ENCODE assay signal across 27 mouse cellular contexts in genomic region chr10:14306811-14307210, GRCm38 (mm10).
A peak's percentile ranks its signal among the peaks of the same experiment; 100 is the strongest.
DNase-seq lines count a peak whose midpoint lies in the region; ATAC-seq and TF ChIP-seq lines count a peak whose summit lies in the region.
"Had no signal": no experiment of that assay in that cellular context is flagged by ENCODE, and none has a peak within 500 bp of the region (broad histone marks: within the 10 kb centered on the region; RNA-seq: fewer than 3 reads in every experiment).

No protein-coding gene starts in this region.

- no peaks in the 10 kb centered on the region for H3K27me3 ChIP-seq in forebrain, embryonic 14.5 days (replicated peaks; ENCODE audit: control insufficient read depth, insufficient read depth, low read length)
- no peaks in the 10 kb centered on the region for H3K27me3 ChIP-seq in forebrain, embryonic 13.5 days
- no peaks in the 10 kb centered on the region for H3K27me3 ChIP-seq in lung, embryonic 14.5 days (ENCODE audit: insufficient read depth, low read length)
- H3K27me3 ChIP-seq: embryonic facial prominence, embryonic 13.5 days; heart, embryonic 13.5 days had no signal

- no peak overlapping the region for H3K4me2 ChIP-seq in forebrain, embryonic 14.5 days (ENCODE audit: low read length)
- no peak overlapping the region for H3K4me2 ChIP-seq in forebrain, embryonic 13.5 days
- no peak overlapping the region for H3K4me2 ChIP-seq in lung, embryonic 14.5 days
- H3K4me2 ChIP-seq: embryonic facial prominence, embryonic 13.5 days; heart, embryonic 13.5 days; hindbrain, embryonic 14.5 days had no signal

- H3K9ac ChIP-seq in forebrain, embryonic 14.5 days (ENCODE audit: low read length), result no peak overlapping the region
- no peak overlapping the region for H3K9ac ChIP-seq in forebrain, embryonic 13.5 days
- H3K9ac ChIP-seq in lung, embryonic 14.5 days, result no peak overlapping the region
- H3K9ac ChIP-seq: embryonic facial prominence, embryonic 13.5 days; heart, embryonic 13.5 days; hindbrain, embryonic 14.5 days had no signal

- peak; percentile 33 for DNase-seq in forebrain, embryonic 14.5 days (ENCODE audit: low spot score)
- peak; percentile 67 for DNase-seq in lung, embryonic 14.5 days
- no peak for DNase-seq in lung, postnatal 4 days
- peak; percentile 25 for DNase-seq in lung, postnatal 36 days
- no peak for DNase-seq in lung, postnatal 14 days
- no peak for DNase-seq in adrenal gland, postnatal 4 days (ENCODE audit: low spot score in 2 of 2)
- DNase-seq: adrenal gland, adult 8-10 months; adrenal gland, postnatal 25 days; cerebellum, adult 11-12 months; cerebellum, adult 8-10 months; cerebellum, postnatal 10 days; cerebellum, postnatal 36 days; embryo, embryonic 11 days; gastrocnemius, postnatal 10 days; gastrocnemius, postnatal 36 days; heart, adult 2 months; heart, postnatal 14 days; heart, postnatal 4 days had no signal

- H3K4me1 ChIP-seq in forebrain, embryonic 14.5 days (ENCODE audit: control insufficient read depth, insufficient read depth, low read length), result no peaks in the 10 kb centered on the region
- H3K4me1 ChIP-seq in forebrain, embryonic 13.5 days, result no peaks in the 10 kb centered on the region
- no peaks in the 10 kb centered on the region for H3K4me1 ChIP-seq in lung, embryonic 14.5 days (ENCODE audit: insufficient read depth)
- H3K4me1 ChIP-seq: embryonic facial prominence, embryonic 10.5 days; embryonic facial prominence, embryonic 13.5 days; heart, embryonic 10.5 days; heart, embryonic 13.5 days had no signal

- no peaks in the 10 kb centered on the region for H3K36me3 ChIP-seq in forebrain, embryonic 14.5 days (ENCODE audit: control insufficient read depth, insufficient read depth, low read length)
- no peaks in the 10 kb centered on the region for H3K36me3 ChIP-seq in forebrain, embryonic 13.5 days (ENCODE audit: poor library complexity, severe bottlenecking)
- no peaks in the 10 kb centered on the region for H3K36me3 ChIP-seq in lung, embryonic 14.5 days (ENCODE audit: insufficient read depth)
- H3K36me3 ChIP-seq: embryonic facial prominence, embryonic 10.5 days; embryonic facial prominence, embryonic 13.5 days; heart, embryonic 10.5 days; heart, embryonic 13.5 days had no signal

- WGBS in forebrain, embryonic 14.5 days, result 67% methylated on average over 3 of the region's 3 CpGs
- WGBS in forebrain, embryonic 13.5 days, result 60% methylated on average over 3 of the region's 3 CpGs
- 24% methylated on average over 3 of the region's 3 CpGs for WGBS in lung, embryonic 14.5 days

- peak; percentile 18; the same call in 1 of the 2 replicates for ATAC-seq in forebrain, embryonic 14.5 days
- no peak; the same call in 1 of the 2 replicates for ATAC-seq in forebrain, embryonic 13.5 days
- ATAC-seq in lung, embryonic 14.5 days (ENCODE audit: insufficient read depth), result peak; percentile 38
- ATAC-seq: activated CD4-positive, CD25-positive, alpha-beta regulatory T cell, adult 4 months; hindbrain, postnatal 0 days; inflammation-experienced regulatory T-cells, adult 6 months had no signal

- TF ChIP-seq CTCF in lung, embryonic 14.5 days (IDR thresholded peaks at IDR 0.05; ENCODE audit: low read depth), result no peak

- H3K9me3 ChIP-seq in forebrain, embryonic 14.5 days (replicated peaks; ENCODE audit: control insufficient read depth, low read length), result no peaks in the 10 kb centered on the region
- H3K9me3 ChIP-seq in forebrain, embryonic 13.5 days (replicated peaks), result no peaks in the 10 kb centered on the region
- H3K9me3 ChIP-seq in lung, embryonic 14.5 days (ENCODE audit: low read depth, low read length), result no peaks in the 10 kb centered on the region
- H3K9me3 ChIP-seq: embryonic facial prominence, embryonic 10.5 days; embryonic facial prominence, embryonic 13.5 days; heart, embryonic 10.5 days; heart, embryonic 13.5 days had no signal

- no peak overlapping the region for H3K27ac ChIP-seq in forebrain, embryonic 14.5 days (ENCODE audit: low read depth, low read length)
- H3K27ac ChIP-seq in forebrain, embryonic 13.5 days, result no peak overlapping the region
- no peak overlapping the region for H3K27ac ChIP-seq in lung, embryonic 14.5 days (ENCODE audit: low read depth)
- H3K27ac ChIP-seq: embryonic facial prominence, embryonic 10.5 days; embryonic facial prominence, embryonic 13.5 days; heart, adult 2 months; heart, embryonic 10.5 days; heart, embryonic 13.5 days; hindbrain, embryonic 14.5 days; hindbrain, postnatal 0 days had no signal

- no peak overlapping the region for H3K4me3 ChIP-seq in forebrain, embryonic 14.5 days (ENCODE audit: low read depth, low read length)
- no peak overlapping the region for H3K4me3 ChIP-seq in forebrain, embryonic 13.5 days
- no peak overlapping the region for H3K4me3 ChIP-seq in lung, embryonic 14.5 days (ENCODE audit: low read depth, low read length)
- H3K4me3 ChIP-seq: embryonic facial prominence, embryonic 10.5 days; embryonic facial prominence, embryonic 13.5 days; heart, adult 2 months; heart, embryonic 10.5 days; heart, embryonic 13.5 days had no signal

Comparison
In these comparisons a context has a peak if more than half of its experiments do, and no peak if none do; other contexts are left out.
1. DNase-seq: peak in forebrain, embryonic 14.5 days (single experiment), lung, embryonic 14.5 days (single experiment) and lung, postnatal 36 days (single experiment); none in lung, postnatal 4 days (0 of 2), lung, postnatal 14 days (single experiment) and adrenal gland, postnatal 4 days (0 of 2).